Mouse (Mus musculus): ENCODE data around the gene Trmt44.

Trmt44 gene

GRCm38 (mm10) chr5:35574653-35575599 lies at the start of gene Trmt44:
Gene Trmt44 (minus strand): TSS chr5:35575070.
- DNase-seq: peak; percentile 94

GRCm38 (mm10) chr5:35623831-35624230 lies 49.0 kb upstream of the Trmt44 start:
- DNase-seq: no peak

GRCm38 (mm10) chr5:35621114-35621513 lies 46.2 kb upstream of the Trmt44 start:
- DNase-seq: no peak

GRCm38 (mm10) chr5:35616943-35617342 lies 42.1 kb upstream of the Trmt44 start:
- DNase-seq: no peak

DNA sequence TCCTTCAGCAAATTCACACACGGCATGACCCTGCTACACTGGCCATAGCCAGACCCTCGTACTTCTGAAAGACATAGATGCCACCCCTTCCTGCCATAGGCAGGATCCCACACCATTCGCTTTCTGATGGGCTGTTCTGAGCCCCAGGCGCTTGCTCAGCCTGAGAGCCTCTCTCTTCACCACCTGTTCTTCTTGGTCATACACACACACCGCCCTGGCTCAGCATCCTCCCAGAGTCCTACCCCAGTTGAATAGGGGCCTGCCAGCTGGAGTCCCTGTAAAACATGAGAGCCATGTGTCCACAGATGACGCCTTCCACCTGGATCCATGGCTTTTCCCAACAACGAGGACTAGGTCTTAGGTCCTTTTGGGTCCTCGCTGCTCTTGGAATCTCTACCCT lies 37.9 kb upstream of the Trmt44 start:
- DNase-seq: no peak

DNA sequence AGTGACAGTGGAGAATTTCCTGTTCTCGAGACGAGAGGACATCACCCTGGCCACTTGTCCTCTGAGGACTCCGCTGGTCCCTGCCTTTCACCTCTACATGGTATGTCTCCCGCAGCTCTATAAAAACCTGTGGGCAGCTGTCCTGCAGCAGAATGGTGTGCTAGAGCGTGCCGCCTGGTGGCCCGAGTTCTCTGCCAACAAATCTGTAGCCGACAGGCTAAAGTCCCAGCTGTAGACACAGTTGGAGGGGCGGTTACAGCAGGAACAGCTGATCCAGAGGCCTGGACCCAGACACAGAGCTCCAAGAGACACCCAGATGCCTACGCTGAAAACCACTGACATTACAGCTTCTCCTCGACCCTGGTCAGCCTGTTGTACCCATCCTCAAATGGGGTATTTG lies 37.0 kb upstream of the Trmt44 start:
- DNase-seq: no peak

DNA sequence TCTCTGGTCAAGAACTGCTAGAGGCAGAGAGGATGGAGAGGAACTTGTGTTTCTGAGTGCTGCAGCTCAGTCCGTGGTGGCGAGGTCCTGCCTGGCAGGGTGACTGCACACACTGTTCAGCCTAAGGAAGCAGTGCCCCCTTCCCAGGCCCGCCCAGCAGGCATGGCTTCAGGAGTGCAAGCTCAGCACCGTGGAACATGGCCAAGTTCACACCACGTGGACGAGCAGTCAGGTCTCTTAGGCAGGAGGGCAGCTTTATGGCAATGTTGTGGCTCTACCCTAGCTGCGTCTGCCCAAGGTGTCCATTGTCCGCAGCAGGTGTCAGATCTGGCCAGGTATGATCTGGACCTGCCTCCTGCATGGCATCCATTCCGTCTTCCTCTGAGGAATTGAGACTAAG lies 36.3 kb upstream of the Trmt44 start:
- no peak for DNase-seq

- no peak for DNase-seq
Measured at GRCm38 (mm10) chr5:35610381-35610780, 35.5 kb upstream of the Trmt44 start.

DNA sequence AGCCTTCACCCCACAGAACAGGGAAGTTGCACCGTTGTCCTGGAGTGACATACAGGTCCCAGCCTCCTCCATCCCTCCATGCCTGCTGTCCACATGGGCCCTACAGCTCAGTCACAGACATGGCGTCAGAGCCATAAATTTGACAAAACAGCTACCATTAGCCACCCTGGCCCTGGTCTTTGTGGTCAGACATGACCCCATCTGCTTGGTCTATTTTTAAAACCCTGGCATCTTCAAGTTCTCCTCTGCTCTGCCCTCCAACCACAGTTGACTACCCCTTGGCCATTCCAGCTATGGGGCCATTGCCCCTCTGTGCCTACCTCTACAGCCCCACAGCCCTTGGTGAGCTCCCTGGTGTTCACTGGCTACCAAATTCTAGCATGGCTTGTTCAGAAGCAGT lies 35.1 kb upstream of the Trmt44 start:
- no peak for DNase-seq

- no peak for DNase-seq
Measured at GRCm38 (mm10) chr5:35609381-35609780, 34.5 kb upstream of the Trmt44 start.

DNA sequence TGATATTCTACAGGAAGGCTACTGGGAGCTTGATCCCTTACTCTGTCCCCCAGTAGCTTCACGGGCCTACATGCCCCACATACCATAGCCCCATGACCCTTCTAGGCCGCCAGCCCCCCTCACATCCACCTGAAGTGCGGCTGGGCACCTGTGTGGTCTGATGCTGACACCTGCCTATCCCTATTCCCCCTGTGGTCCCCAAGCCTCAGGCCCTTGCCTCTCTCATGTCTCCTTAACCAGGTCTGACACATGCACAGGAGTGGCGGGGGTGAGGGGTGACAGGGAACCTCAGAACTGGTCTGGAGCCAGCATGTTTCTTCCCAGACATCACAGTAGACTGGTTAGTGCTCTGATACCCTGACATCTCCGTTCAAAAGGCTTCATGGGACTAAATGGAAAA lies 33.7 kb upstream of the Trmt44 start:
- DNase-seq: no peak

GRCm38 (mm10) chr5:35607784-35608183 lies 32.9 kb upstream of the Trmt44 start:
- DNase-seq: no peak

DNA sequence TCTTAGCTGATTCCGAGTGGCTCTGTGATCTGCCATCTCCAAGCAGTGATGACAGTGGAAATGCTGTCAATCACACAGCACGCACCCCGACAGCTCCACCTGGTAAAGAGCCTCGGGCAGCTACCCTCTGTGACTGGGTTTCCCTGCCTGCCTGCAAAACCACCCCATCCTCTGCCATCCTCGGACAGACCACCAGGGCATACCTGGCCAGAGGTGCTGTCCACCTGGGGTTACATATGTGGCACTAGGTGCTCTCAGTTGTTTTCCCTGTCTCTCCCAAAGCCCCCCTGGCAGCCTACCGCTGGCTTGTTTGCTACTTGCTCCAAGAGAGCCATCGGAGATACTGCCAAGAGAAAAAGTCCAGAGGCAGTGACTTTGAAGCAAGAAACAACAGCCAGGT lies 31.9 kb upstream of the Trmt44 start:
- DNase-seq: no peak

DNA sequence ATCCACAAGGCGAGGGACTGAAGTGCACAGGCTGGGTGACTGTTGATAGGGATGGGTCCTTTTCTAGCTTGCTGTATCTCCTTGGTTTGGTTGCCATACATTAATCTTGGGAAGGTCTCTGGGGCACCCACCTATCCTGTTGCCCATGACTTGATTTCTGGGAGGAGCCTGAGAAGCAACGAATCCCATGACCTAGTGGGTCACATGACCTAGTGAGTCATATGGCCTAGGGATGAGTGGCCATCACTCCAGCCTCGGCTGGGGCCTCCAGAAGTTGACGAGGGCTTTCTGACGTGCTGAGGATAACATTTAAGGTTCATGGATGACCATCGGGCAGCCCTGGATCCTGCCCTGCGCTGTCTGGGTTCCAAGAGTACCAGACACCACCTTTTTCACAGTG lies 30.5 kb upstream of the Trmt44 start:
- DNase-seq: no peak

DNA sequence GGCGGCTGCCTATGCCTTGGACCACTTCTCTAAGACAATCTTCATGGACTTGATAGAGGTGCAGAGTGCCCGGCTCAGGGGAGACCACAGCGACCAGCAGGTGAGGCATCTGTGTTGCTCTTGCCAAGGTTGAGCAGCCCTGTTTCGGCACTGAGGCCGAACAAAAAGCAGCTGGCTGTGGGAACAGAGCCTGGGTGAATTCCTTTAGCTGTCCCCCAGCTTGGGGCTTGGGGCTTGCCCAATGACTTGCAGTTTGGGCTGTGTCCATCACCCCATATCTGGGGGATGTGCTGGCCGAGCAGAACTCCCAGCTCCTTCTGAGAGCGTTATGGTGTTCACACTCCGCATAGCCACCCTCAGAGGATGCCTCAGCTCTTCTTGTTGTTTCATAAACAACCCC lies 26.7 kb upstream of the Trmt44 start:
- DNase-seq: no peak

- DNase-seq: no peak
Measured at GRCm38 (mm10) chr5:35600233-35600632, 25.4 kb upstream of the Trmt44 start.

- no peak for DNase-seq
Measured at GRCm38 (mm10) chr5:35596169-35597160, 21.6 kb upstream of the Trmt44 start.

GRCm38 (mm10) chr5:35595706-35596105 lies 20.8 kb upstream of the Trmt44 start:
- peak; percentile 66 for DNase-seq

DNA sequence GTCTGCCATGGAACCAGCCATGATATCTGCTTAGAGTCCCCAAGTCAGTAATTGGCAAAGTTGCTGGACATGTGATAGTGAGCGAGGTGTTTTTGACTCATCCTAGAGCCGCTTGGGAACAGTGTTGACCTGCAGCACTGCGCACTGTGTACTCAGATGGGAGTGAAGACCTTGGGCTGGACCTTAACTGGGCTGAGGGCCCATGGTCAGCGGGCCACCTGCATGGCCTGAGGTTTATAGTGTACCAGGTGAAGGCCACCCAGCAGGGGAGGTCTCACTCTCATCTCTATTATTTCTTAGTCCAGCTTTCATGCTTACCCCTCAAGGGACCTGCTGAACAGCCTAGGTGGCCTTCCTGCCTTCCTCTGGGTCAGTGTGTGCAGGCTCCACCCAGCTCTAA lies 19.9 kb upstream of the Trmt44 start:
- no peak for DNase-seq

GRCm38 (mm10) chr5:35593272-35593671 lies 18.4 kb upstream of the Trmt44 start:
- no peak for DNase-seq

DNA sequence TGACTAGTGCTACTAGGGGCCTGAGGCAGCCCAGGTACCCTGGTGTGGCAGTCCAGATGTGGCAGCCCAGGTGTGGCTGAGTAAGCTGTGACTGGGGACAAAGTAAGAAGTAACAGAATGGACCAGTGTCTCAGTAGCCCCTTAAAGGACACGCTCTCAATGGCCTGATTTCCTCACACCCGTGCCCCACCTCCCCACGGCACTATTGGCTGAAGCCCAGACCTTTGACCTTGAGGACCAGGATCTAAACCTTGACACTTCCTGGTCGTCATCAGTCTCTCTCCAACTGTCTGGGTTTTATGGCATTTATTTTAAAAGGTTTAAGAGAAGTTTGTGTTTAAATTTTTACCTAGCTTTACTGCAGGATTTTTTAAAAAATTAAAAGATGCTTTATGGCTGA lies 18.0 kb upstream of the Trmt44 start:
- no peak for DNase-seq

DNA sequence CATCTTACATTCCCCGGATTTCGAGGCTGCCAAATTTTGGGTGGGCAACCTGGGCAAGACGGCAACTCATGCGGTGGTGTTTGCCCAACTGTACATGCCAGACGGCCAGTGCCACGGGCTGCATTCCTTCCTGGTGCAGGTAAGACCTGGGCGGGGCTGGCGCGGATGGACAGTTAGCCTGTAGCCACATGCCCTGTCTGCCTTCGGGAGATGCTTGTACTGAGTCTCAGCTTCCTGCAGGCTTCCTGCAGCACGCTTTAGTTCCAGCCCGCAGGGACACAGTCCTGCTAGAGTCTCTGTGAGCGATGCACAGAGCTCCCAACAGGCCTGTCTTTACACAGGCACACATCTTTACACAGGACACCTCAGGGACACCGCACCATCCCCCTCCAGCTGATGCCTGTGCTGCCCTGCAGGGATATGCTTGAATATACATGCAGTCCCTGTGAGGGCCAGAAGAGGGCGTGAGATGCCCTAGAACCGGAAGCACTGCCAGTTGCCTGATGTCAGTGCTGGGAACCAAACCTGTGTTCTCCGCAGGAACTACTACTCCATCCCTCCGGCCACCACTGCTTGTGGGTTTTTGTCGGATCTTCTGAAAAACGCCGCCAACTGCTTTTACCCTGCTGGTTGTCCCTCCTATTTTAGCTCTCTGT lies 17.3 kb upstream of the Trmt44 start:
- DNase-seq: no peak

GRCm38 (mm10) chr5:35591497-35591896 lies 16.6 kb upstream of the Trmt44 start:
- DNase-seq: no peak
